Mouse (Mus musculus) cortical plate, adult 2 months (tissue): Measurements from ENCODE around the gene Nek10. TPM values are rescaled to one million over a fixed set of nuclear protein-coding genes. Genes with fewer than 3 reads are reported as not detected.
"Not testable (repeated sequence)": the region's sequence is repeated elsewhere in the genome, so short reads cannot be mapped to it uniquely, and the experiment has no call there.

Experiments
- H3K27ac ChIP-seq: fragments of 200-500 bp; 2 replicates; pipeline ENCODE4 v1.5.1; 2012; ENCODE audit warnings: low read length, control low read depth, inconsistent platforms; ENCODE audit not compliant: insufficient read depth
- H3K4me1 ChIP-seq: fragments of 200-500 bp; 2 replicates; pipeline ENCODE4 v1.6.1; 2011; ENCODE audit warnings: low read length; ENCODE audit not compliant: control insufficient read depth, insufficient read depth
- H3K4me3 ChIP-seq: fragments of 200-500 bp; 2 replicates; pipeline ENCODE4 v1.5.1; 2011; ENCODE audit warnings: mild to moderate bottlenecking, low read length, control low read depth; ENCODE audit not compliant: insufficient read depth
- CTCF ChIP-seq: fragments of 200-500 bp; IDR thresholded peaks from 2 replicates; pipeline ENCODE4 v1.5.1; 2011; ENCODE audit warnings: mild to moderate bottlenecking, control low read depth, low read length; ENCODE audit not compliant: insufficient read depth; ENCODE audit errors: extremely low read depth
- POLR2A ChIP-seq: fragments of 200-500 bp; IDR thresholded peaks from 2 replicates; pipeline ENCODE4 v1.6.1; 2011; ENCODE audit warnings: mild to moderate bottlenecking, low read length, control low read depth; ENCODE audit not compliant: insufficient read depth; ENCODE audit errors: extremely low read depth
- polyA plus RNA-seq: library from polyadenylated mRNA; depleted of rRNA; stranded (reverse); fragments of >200 nt; gene quantifications from 2 replicates; pipeline ENCODE4 v1.2.3, GENCODE M21; 2012; rRNA removed

The Nek10 gene
- polyA plus RNA-seq = 0.81 TPM in 2 replicates

DNA sequence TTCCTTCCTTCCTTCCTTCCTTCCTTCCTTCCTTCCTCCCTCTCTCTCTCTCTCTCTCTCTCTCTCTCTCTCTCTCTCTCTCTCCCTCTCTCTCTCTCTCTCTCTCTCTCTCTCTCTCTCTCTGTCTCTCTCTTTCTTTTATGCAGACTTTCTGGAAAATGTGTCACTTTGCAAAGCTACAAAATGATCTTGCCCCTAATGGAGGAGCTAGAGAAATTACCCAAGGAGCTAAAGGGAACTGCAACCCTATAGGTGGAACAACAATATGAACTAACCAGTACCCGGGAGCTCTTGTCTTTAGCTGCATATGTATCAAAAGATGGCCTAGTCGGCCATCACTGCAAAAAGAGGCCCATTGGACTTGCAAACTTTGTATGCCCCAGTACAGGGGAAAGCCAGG, at the start of gene Nek10:
Nek10 (plus strand) TSS at position 301 of the 400 bp plus-strand sequence.
- H3K4me1 ChIP-seq, H3K27ac ChIP-seq: not testable (repeated sequence)
- peak within 1 kb of the TSS; percentile 29 for H3K4me3 ChIP-seq

GRCm38 (mm10) chr14:14781169-14781568, 22.0 kb upstream of the Nek10 start:
- Histone ChIP-seq H3K4me3 (no peak overlapping the region), H3K4me1 (no peaks in the 10 kb centered on the region), H3K27ac (no peak overlapping the region)
- TF ChIP-seq POLR2A (no peak), CTCF (no peak)

DNA sequence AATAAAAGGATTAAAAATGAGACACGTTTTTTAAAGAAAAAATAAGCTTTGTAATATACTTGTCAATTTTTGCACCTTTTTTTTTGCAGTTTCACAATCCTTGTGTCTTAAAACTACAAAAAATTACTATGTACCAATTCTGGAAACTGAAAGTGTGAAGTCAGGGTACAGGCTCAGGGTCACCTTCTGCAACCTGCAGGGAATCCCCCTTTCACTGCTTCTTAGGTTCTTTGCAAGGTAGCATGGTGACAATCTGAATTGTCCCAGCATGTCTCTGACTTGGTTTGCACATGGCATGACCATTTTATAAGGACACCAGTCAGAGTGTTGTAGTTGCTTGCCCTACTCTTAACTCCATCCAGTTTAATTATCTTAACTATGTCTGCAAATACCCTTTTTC, 19.0 kb upstream of the Nek10 start:
- Histone ChIP-seq H3K4me1 (no peaks in the 10 kb centered on the region), H3K27ac (no peak overlapping the region), H3K4me3 (no peak overlapping the region)
- TF ChIP-seq CTCF (no peak), POLR2A (no peak)

GRCm38 (mm10) chr14:14786979-14787378, 16.2 kb upstream of the Nek10 start:
- no peak for TF ChIP-seq CTCF
- TF ChIP-seq POLR2A = no peak
- Histone ChIP-seq H3K4me1 (no peaks in the 10 kb centered on the region), H3K27ac (no peak overlapping the region), H3K4me3 (no peak overlapping the region)

- no peak overlapping the region for H3K27ac ChIP-seq
- no peaks in the 10 kb centered on the region for H3K4me1 ChIP-seq
- TF ChIP-seq CTCF (no peak), POLR2A (no peak)
- no peak overlapping the region for H3K4me3 ChIP-seq
Measured at GRCm38 (mm10) chr14:14789840-14790470, 13.3 kb upstream of the Nek10 start.

- no peak for TF ChIP-seq POLR2A
- no peak for TF ChIP-seq CTCF
- no peak overlapping the region for H3K4me3 ChIP-seq
- H3K4me1 ChIP-seq = no peaks in the 10 kb centered on the region
- no peak overlapping the region for H3K27ac ChIP-seq
Measured at GRCm38 (mm10) chr14:14799861-14800260, 3.4 kb upstream of the Nek10 start.

DNA sequence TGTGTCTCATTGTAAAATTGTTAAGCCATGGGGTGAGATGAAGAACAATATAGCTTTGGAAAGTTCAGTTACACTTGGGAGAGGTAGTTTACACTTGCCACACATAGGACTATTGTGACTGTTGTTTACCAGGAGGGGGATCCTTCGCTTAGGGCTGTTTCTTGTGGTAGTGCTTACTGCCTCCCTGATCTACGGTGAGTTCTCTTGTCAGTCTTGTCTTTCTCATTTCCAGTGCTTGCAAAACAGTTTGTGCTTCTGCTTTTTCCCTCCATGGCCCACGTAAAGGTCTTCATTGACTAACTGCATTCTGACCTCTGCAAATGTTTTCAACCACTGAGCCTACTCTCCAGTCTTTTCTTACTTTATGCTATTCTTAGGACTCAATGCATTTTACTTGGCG, 2.9 kb upstream of the Nek10 start:
- no peaks in the 10 kb centered on the region for H3K4me1 ChIP-seq
- TF ChIP-seq POLR2A = no peak
- TF ChIP-seq CTCF = no peak
- H3K27ac ChIP-seq = no peak overlapping the region
- H3K4me3 ChIP-seq = no peak overlapping the region

DNA sequence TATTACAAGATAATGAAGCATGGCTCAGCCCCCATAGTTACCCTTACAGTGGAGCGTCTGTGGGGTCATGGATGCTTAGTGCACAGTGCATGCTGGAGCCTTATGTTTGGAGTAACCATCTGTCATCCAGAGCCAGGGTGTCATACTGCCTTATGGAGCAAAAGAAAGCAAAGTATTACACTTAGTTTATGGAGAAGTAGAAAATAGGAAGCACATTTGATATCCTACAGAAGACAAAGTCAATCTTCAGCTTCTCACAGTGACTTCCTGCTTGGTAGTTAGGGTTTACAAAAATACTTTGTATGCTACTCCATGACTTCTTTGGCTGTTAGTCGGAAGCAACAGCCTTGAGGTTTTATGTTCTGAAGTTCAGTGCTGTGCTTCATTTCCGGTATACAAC, 2.4 kb upstream of the Nek10 start:
- TF ChIP-seq CTCF (no peak), POLR2A (no peak)
- Histone ChIP-seq H3K4me1 (no peaks in the 10 kb centered on the region), H3K4me3 (no peak overlapping the region), H3K27ac (no peak overlapping the region)

GRCm38 (mm10) chr14:14803921-14804517, 804 bp downstream of the Nek10 start:
- TF ChIP-seq CTCF (no peak), POLR2A (no peak)
- Histone ChIP-seq H3K27ac (no peak overlapping the region), H3K4me1 (no peaks in the 10 kb centered on the region), H3K4me3 (peak overlapping the region; percentile 29)

GRCm38 (mm10) chr14:14804518-14805212, 1.4 kb downstream of the Nek10 start:
- no peak for TF ChIP-seq POLR2A
- TF ChIP-seq CTCF = no peak
- H3K4me1 ChIP-seq = no peaks in the 10 kb centered on the region
- H3K4me3 ChIP-seq = peak overlapping the region; percentile 29
- no peak overlapping the region for H3K27ac ChIP-seq
